Mouse (Mus musculus): ENCODE results near the gene Tmem179. TPM values are rescaled to one million over a fixed set of nuclear protein-coding genes. Genes with fewer than 3 reads are reported as not detected.

The Tmem179 gene
- total RNA-seq, 2 experiments from 2014 or later: 131 to 133 TPM

GRCm38 (mm10) chr12:112473777-112474176, 42.8 kb downstream of the Tmem179 start:
- intact Hi-C loops (cut with DNase I): loop anchor here (1.0 to 10.0 kb wide), 3 partner anchors 62 to 359 kb away; no protein-coding TSS in a partner anchor
- DNase-seq (ENCODE audit: low spot score in 2 of 2): peak; percentile 76 to 81

- intact Hi-C loops (cut with DNase I): loop anchor here (10.0 kb wide), 1 partner anchor 355 kb away; no protein-coding TSS in a partner anchor
- DNase-seq (ENCODE audit: low spot score in 2 of 2): no peak
These were observed 46.3 kb downstream of the Tmem179 start for GRCm38 (mm10) chr12:112470216-112470615.

- no peak for DNase-seq (ENCODE audit: low spot score in 2 of 2)
- intact Hi-C loops (cut with DNase I): no loop called here
These were observed 47.2 kb downstream of the Tmem179 start for GRCm38 (mm10) chr12:112469393-112469792.

GRCm38 (mm10) chr12:112467387-112467786, 49.2 kb downstream of the Tmem179 start:
- no peak for DNase-seq (ENCODE audit: low spot score in 2 of 2)
- intact Hi-C loops (cut with DNase I): no loop called here

- no peak for DNase-seq (ENCODE audit: low spot score in 2 of 2)
- intact Hi-C loops (cut with DNase I): no loop called here
These were observed 50.6 kb downstream of the Tmem179 start for GRCm38 (mm10) chr12:112465928-112466327.

GRCm38 (mm10) chr12:112464516-112464915, 52.0 kb downstream of the Tmem179 start:
- no peak for DNase-seq (ENCODE audit: low spot score in 2 of 2)
- intact Hi-C loops (cut with DNase I): no loop called here

- no peak for DNase-seq (ENCODE audit: low spot score in 2 of 2)
- intact Hi-C loops (cut with DNase I): no loop called here
These were observed 52.6 kb downstream of the Tmem179 start for GRCm38 (mm10) chr12:112463750-112464444.

GRCm38 (mm10) chr12:112463209-112463608, 53.3 kb downstream of the Tmem179 start:
- intact Hi-C loops (cut with DNase I): no loop called here
- no peak for DNase-seq (ENCODE audit: low spot score in 2 of 2)

- DNase-seq (ENCODE audit: low spot score in 2 of 2): no peak
These were observed 54.1 kb downstream of the Tmem179 start for GRCm38 (mm10) chr12:112462423-112462822.

GRCm38 (mm10) chr12:112457839-112458238, 58.7 kb downstream of the Tmem179 start:
- peak; percentile 75 to 88 for DNase-seq (ENCODE audit: low spot score in 2 of 2)
- intact Hi-C loops (cut with DNase I): no loop called here

More at GRCm38 (mm10) chr12:112462423-112462822, 54.1 kb downstream of the Tmem179 start:
- intact Hi-C loops (cut with DNase I): no loop called here

GRCm38 (mm10) chr12:112456144-112456713, 60.3 kb downstream of the Tmem179 start:
- DNase-seq (ENCODE audit: low spot score in 2 of 2): no peak

GRCm38 (mm10) chr12:112451826-112452225, 64.7 kb downstream of the Tmem179 start:
- DNase-seq (ENCODE audit: low spot score in 2 of 2): no peak
- intact Hi-C loops (cut with DNase I): loop anchor here (1.0 kb wide), 1 partner anchor 307 kb away; no protein-coding TSS in a partner anchor

More at GRCm38 (mm10) chr12:112456144-112456713, 60.3 kb downstream of the Tmem179 start:
- intact Hi-C loops (cut with DNase I): no loop called here

- DNase-seq (ENCODE audit: low spot score in 2 of 2): no peak
- intact Hi-C loops (cut with DNase I): loop anchor here (1.0 kb wide), 1 partner anchor 306 kb away; no protein-coding TSS in a partner anchor
These were observed 65.2 kb downstream of the Tmem179 start for GRCm38 (mm10) chr12:112451381-112451780.

GRCm38 (mm10) chr12:112450883-112451282, 65.7 kb downstream of the Tmem179 start:
- intact Hi-C loops (cut with DNase I): loop anchor here (1.0 kb wide), 1 partner anchor 306 kb away; no protein-coding TSS in a partner anchor
- peak; percentile 29 to 34 for DNase-seq (ENCODE audit: low spot score in 2 of 2)

Other genes with a start within 250 kb of the Tmem179 start
- under 1 TPM; 0.23 to 0.48 TPM for gene A530016L24Rik, start 27.3 kb downstream of the Tmem179 start, total RNA-seq (2021)
- gene Inf2, start 72.0 kb upstream of the Tmem179 start, total RNA-seq (2021): 100 to 1,000 TPM; 108 to 155 TPM
- 10 to 100 TPM; 16.4 to 18.2 TPM for gene Adssl1, start 103.3 kb upstream of the Tmem179 start, total RNA-seq (2021)
- gene Siva1, start 127.9 kb upstream of the Tmem179 start, total RNA-seq (2021): 10 to 100 TPM; 17.4 to 18.8 TPM
- gene Akt1, start 158.1 kb upstream of the Tmem179 start, total RNA-seq (2021): 100 to 1,000 TPM; 138 to 140 TPM
- gene Zbtb42, start 162.1 kb upstream of the Tmem179 start, total RNA-seq (2021): 1 to 10 TPM in 1 of 2 experiments, under 1 TPM in 1; 0.76 to 1.3 TPM
- 100 to 1,000 TPM; 246 TPM for gene Cep170b, start 203.7 kb upstream of the Tmem179 start, total RNA-seq (2021)
- gene Pld4, start 243.9 kb upstream of the Tmem179 start, total RNA-seq (2021): 10 to 100 TPM in 1 of 2 experiments, 1 to 10 TPM in 1; 9.3 to 10.7 TPM